Mouse (Mus musculus): ENCODE data around the gene Arl11.

DNA sequence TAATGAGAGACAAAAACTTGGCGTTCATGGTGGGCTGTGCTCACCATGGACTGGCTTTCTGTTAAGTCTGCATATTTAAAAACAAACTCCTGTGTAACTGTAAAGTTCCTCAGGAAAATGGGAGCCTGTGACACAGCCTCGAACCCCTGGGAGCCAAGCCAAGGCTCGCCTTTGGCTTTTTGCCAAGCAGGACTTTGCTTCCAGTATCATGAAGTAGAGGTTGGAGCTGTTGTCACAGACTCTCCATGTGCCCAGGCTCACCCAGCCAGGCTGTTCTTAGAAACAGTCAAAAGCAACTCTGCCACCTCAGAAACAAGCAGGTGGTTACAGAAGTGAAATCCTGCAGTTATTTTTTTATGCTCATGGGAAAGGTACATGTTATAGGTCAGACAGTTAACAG is 18.9 kb upstream of the Arl11 start:
- TF ChIP-seq EP300 (IDR thresholded peaks at IDR 0.05; ENCODE audit: low read depth) (no peak), CTCF (IDR thresholded peaks at IDR 0.05; ENCODE audit: low read depth) (no peak)

Data from heart, postnatal 0 days (tissue).